ENCODE assay signal across 12 mouse cellular contexts in the genomic region with DNA sequence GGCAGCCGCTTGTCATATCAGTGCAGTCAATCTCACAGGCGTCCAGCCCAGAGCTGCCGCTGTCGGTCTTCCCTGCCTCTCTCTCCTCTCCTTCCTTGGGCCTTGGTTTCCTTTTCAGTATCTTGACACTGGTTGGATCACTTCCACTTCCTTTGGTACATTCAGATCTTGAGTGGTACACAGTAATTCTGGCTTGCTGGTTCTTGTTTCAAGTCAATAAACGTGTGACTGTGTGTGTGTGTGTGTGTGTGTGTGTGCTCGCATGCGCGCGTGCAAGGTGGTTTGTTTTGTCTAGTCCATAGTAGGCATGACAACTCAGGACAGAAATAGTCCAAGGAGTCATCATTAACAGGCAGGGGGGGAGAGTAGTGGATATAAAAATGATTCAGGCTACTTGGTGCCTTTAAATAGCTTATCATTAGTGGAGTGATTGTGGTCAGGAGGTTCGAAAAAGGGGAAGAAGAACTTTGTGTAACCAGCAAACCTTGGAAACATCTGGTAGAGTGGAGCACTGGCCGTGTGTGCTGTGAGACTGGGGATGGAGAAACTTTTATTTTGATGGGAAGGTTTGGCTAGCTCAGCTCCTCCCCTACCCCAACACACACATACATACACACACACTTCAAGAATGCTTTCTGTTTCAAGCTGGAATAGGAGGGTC.
DNase-seq lines count a peak whose midpoint lies in the region; ATAC-seq lines count a peak whose summit lies in the region.
"Had no signal": no experiment of that assay in that cellular context is flagged by ENCODE, and none has a peak within 500 bp of the region (broad histone marks: within the 10 kb centered on the region; RNA-seq: fewer than 3 reads in every experiment).

No protein-coding gene starts in this region.

- peak overlapping the region; percentile 5; the same call in 1 of the 2 replicates for H3K4me2 ChIP-seq in heart, embryonic 14.5 days (ENCODE audit: low read length)
- H3K4me2 ChIP-seq: neural tube, embryonic 12.5 days had no signal

- no peak for ATAC-seq in heart, embryonic 14.5 days (ENCODE audit: insufficient number of reproducible peaks, insufficient read depth, low FRiP score, low read depth)
- no peak for ATAC-seq in CD4-positive, CD25-positive, alpha-beta regulatory T cell, adult 4 months
- ATAC-seq: activated CD4-positive, CD25-positive, alpha-beta regulatory T cell, adult 4 months had no signal

- intact Hi-C loops in heart, postnatal 14 days (cut with DNase I) = loop anchor here (5.0 kb wide), 1 partner anchor 166 kb away; no protein-coding TSS in a partner anchor

- H3K27ac ChIP-seq in heart, embryonic 14.5 days (replicated peaks in 1 of 2; ENCODE audit: control insufficient read depth in 1 of 2, insufficient read depth in 1 of 2, low read depth in 2 of 2, low read length in 2 of 2) = peak overlapping the region; percentile 32 to 40; a peak in 3 of 4 replicates
- H3K27ac ChIP-seq: kidney, postnatal 0 days; neural tube, embryonic 12.5 days had no signal

- no peak overlapping the region for H3K4me3 ChIP-seq in heart, embryonic 14.5 days (ENCODE audit: control insufficient read depth in 1 of 2, insufficient read depth in 1 of 2, low read depth in 1 of 2, low read length in 2 of 2)
- H3K4me3 ChIP-seq: neural tube, embryonic 12.5 days had no signal

- peak; percentile 94 for DNase-seq in heart, adult 11 months
- DNase-seq in heart, postnatal 14 days = no peak
- peak; percentile 69 to 71 for DNase-seq in B cell, adult 2 months
- peak; percentile 76 for DNase-seq in lung, postnatal 36 days
- DNase-seq in retina, embryonic 14.5 days (ENCODE audit: low spot score) = no peak
- no peak for DNase-seq in cerebellum, adult 18-20 months
- DNase-seq: cerebellum, adult 11 months had no signal

- peaks cover 19 to 25% of the 10 kb centered on the region in 2 experiments for H3K4me1 ChIP-seq in heart, embryonic 14.5 days (ENCODE audit: control insufficient read depth in 2 of 2, insufficient read depth in 2 of 2, low read length in 2 of 2)

- no peaks in the 10 kb centered on the region for H3K27me3 ChIP-seq in heart, embryonic 14.5 days (ENCODE audit: control insufficient read depth, insufficient read depth, low read length)

- 26% methylated on average over 11 of the region's 11 CpGs for WGBS in heart, embryonic 14.5 days

- H3K9me3 ChIP-seq in heart, embryonic 14.5 days (ENCODE audit: control insufficient read depth, low read length) = no peaks in the 10 kb centered on the region
- H3K9me3 ChIP-seq: neural tube, embryonic 12.5 days had no signal

- no peaks in the 10 kb centered on the region for H3K36me3 ChIP-seq in heart, embryonic 14.5 days (ENCODE audit: control insufficient read depth, insufficient read depth, low read length)
- H3K36me3 ChIP-seq: neural tube, embryonic 12.5 days had no signal

- H3K9ac ChIP-seq in heart, embryonic 14.5 days (ENCODE audit: low read length) = no peak overlapping the region
- H3K9ac ChIP-seq: neural tube, embryonic 12.5 days had no signal

Comparison
In these comparisons a context has a peak if more than half of its experiments do, and no peak if none do; other contexts are left out.
1. DNase-seq: peak in heart, adult 11 months (single experiment), B cell, adult 2 months (2 of 2) and lung, postnatal 36 days (single experiment); none in heart, postnatal 14 days (0 of 2), retina, embryonic 14.5 days (single experiment) and cerebellum, adult 18-20 months (0 of 2).